Mouse (Mus musculus): ENCODE measurements at regions not wholly inside any gene's neighbourhood (a gene's known extent, or its start where the extent isn't known, plus 50 kb on each side); places are given as distances from the start of the nearest gene placed in this dataset.

GRCm38 (mm10) chr19:45288722-45289121 lies 53.1 kb upstream of the Lbx1 start:
- DNase-seq (no peak), ATAC-seq (ENCODE audit: low read depth) (no peak)
- Histone ChIP-seq H3K9ac (no peak overlapping the region), H3K36me3 (no peaks in the 10 kb centered on the region), H3K4me1 (replicated peaks) (peaks cover 6% of the 10 kb centered on the region; the same call in 1 of the 2 replicates), H3K4me2 (no peak overlapping the region), H3K9me3 (replicated peaks) (no peaks in the 10 kb centered on the region), H3K27ac (no peak overlapping the region), H3K27me3 (peaks cover 32% of the 10 kb centered on the region), H3K4me3 (replicated peaks) (no peak overlapping the region)
- WGBS (ENCODE audit: insufficient replicate concordance): 44% methylated on average over 2 of the region's 2 CpGs

- H3K27me3 ChIP-seq: peaks cover 96% of the 10 kb centered on the region
These were observed 62.2 kb upstream of the Lbx1 start for GRCm38 (mm10) chr19:45297812-45298211.

GRCm38 (mm10) chr19:45299341-45299740 lies 63.7 kb upstream of the Lbx1 start:
- H3K9me3 ChIP-seq (replicated peaks): no peaks in the 10 kb centered on the region
- H3K27ac ChIP-seq: no peak overlapping the region
- peaks cover 12% of the 10 kb centered on the region for H3K4me1 ChIP-seq (replicated peaks)
- no peak for ATAC-seq (ENCODE audit: low read depth)
- no peak overlapping the region for H3K4me2 ChIP-seq
- no peak overlapping the region for H3K9ac ChIP-seq
- H3K27me3 ChIP-seq: peaks cover 98% of the 10 kb centered on the region
- H3K36me3 ChIP-seq: no peaks in the 10 kb centered on the region
- H3K4me3 ChIP-seq (replicated peaks): no peak overlapping the region
- no peak for DNase-seq
- WGBS (ENCODE audit: insufficient replicate concordance): 71% methylated on average over 3 of the region's 3 CpGs

More at GRCm38 (mm10) chr19:45297812-45298211, 62.2 kb upstream of the Lbx1 start:
- Histone ChIP-seq H3K4me2 (no peak overlapping the region), H3K9me3 (replicated peaks) (no peaks in the 10 kb centered on the region), H3K4me3 (replicated peaks) (no peak overlapping the region), H3K9ac (no peak overlapping the region), H3K27ac (no peak overlapping the region), H3K36me3 (no peaks in the 10 kb centered on the region), H3K4me1 (replicated peaks) (peaks cover 17% of the 10 kb centered on the region)
- DNase-seq (no peak), ATAC-seq (ENCODE audit: low read depth) (no peak)
- 17% methylated on average over 3 of the region's 3 CpGs for WGBS (ENCODE audit: insufficient replicate concordance)

- no peak overlapping the region for H3K4me3 ChIP-seq (replicated peaks)
- ATAC-seq (ENCODE audit: low read depth) (no peak), DNase-seq (no peak)
- no peaks in the 10 kb centered on the region for H3K36me3 ChIP-seq
- H3K4me1 ChIP-seq (replicated peaks): peaks cover 12% of the 10 kb centered on the region
- 48% methylated on average over 5 of the region's 5 CpGs for WGBS (ENCODE audit: insufficient replicate concordance)
- no peak overlapping the region for H3K27ac ChIP-seq
- H3K9ac ChIP-seq: no peak overlapping the region
- H3K4me2 ChIP-seq: no peak overlapping the region
- peaks cover 99% of the 10 kb centered on the region for H3K27me3 ChIP-seq
- no peaks in the 10 kb centered on the region for H3K9me3 ChIP-seq (replicated peaks)
These were observed 63.8 kb upstream of the Btrc start for GRCm38 (mm10) chr19:45299768-45300167.

- DNase-seq (no peak), ATAC-seq (ENCODE audit: low read depth) (no peak)
- Histone ChIP-seq H3K27me3 (peaks cover 98% of the 10 kb centered on the region), H3K36me3 (no peaks in the 10 kb centered on the region), H3K4me3 (replicated peaks) (peak overlapping the region; percentile 53), H3K27ac (no peak overlapping the region), H3K4me1 (replicated peaks) (peaks cover 12% of the 10 kb centered on the region), H3K9me3 (replicated peaks) (no peaks in the 10 kb centered on the region), H3K4me2 (peak overlapping the region; percentile 73), H3K9ac (no peak overlapping the region)
- WGBS (ENCODE audit: insufficient replicate concordance): 5% methylated on average over 22 of the region's 22 CpGs
These were observed 62.7 kb upstream of the Btrc start for GRCm38 (mm10) chr19:45300691-45301431.

GRCm38 (mm10) chr19:45301432-45301732 lies 62.2 kb upstream of the Btrc start:
- Histone ChIP-seq H3K27ac (no peak overlapping the region), H3K4me1 (replicated peaks) (peaks cover 12% of the 10 kb centered on the region), H3K9ac (no peak overlapping the region), H3K4me3 (replicated peaks) (peak overlapping the region; percentile 53), H3K36me3 (no peaks in the 10 kb centered on the region), H3K4me2 (peak overlapping the region; percentile 73), H3K27me3 (peaks cover 98% of the 10 kb centered on the region), H3K9me3 (replicated peaks) (no peaks in the 10 kb centered on the region)
- DNase-seq: no peak
- WGBS (ENCODE audit: insufficient replicate concordance): 3% methylated on average over 16 of the region's 16 CpGs
- ATAC-seq (ENCODE audit: low read depth): no peak

- H3K9ac ChIP-seq: 0 out of 2 replicates have a peak overlapping the region, but pooled peaks have one; percentile 26
- H3K36me3 ChIP-seq: no peaks in the 10 kb centered on the region
- H3K9me3 ChIP-seq (replicated peaks): no peaks in the 10 kb centered on the region
- peaks cover 12% of the 10 kb centered on the region for H3K4me1 ChIP-seq (replicated peaks)
- peak overlapping the region; percentile 53 for H3K4me3 ChIP-seq (replicated peaks)
- H3K4me2 ChIP-seq: peak overlapping the region; percentile 73
- H3K27me3 ChIP-seq: peaks cover 98% of the 10 kb centered on the region
- WGBS (ENCODE audit: insufficient replicate concordance): under 1% methylated on average over 57 of the region's 58 CpGs
- DNase-seq (no peak), ATAC-seq (ENCODE audit: low read depth) (no peak)
- no peak overlapping the region for H3K27ac ChIP-seq
These were observed 61.6 kb upstream of the Btrc start for GRCm38 (mm10) chr19:45301733-45302547.

- no peaks in the 10 kb centered on the region for H3K36me3 ChIP-seq
- H3K27me3 ChIP-seq: peaks cover 97% of the 10 kb centered on the region
- no peak overlapping the region for H3K9ac ChIP-seq
- no peak for ATAC-seq (ENCODE audit: low read depth)
- DNase-seq: no peak
- H3K4me1 ChIP-seq (replicated peaks): peaks cover 12% of the 10 kb centered on the region
- H3K4me3 ChIP-seq (replicated peaks): peak overlapping the region; percentile 53
- 9% methylated on average over 16 of the region's 16 CpGs for WGBS (ENCODE audit: insufficient replicate concordance)
- no peaks in the 10 kb centered on the region for H3K9me3 ChIP-seq (replicated peaks)
- peak overlapping the region; percentile 73 for H3K4me2 ChIP-seq
- H3K27ac ChIP-seq: no peak overlapping the region
These were observed 60.8 kb upstream of the Btrc start for GRCm38 (mm10) chr19:45302548-45303241.

- Histone ChIP-seq H3K9ac (no peak overlapping the region), H3K4me2 (no peak overlapping the region), H3K4me3 (replicated peaks) (no peak overlapping the region), H3K9me3 (replicated peaks) (no peaks in the 10 kb centered on the region), H3K4me1 (replicated peaks) (peaks cover 12% of the 10 kb centered on the region), H3K27ac (no peak overlapping the region), H3K27me3 (peaks cover 86% of the 10 kb centered on the region), H3K36me3 (no peaks in the 10 kb centered on the region)
- WGBS (ENCODE audit: insufficient replicate concordance): 17% methylated on average over 8 of the region's 8 CpGs
- no peak for DNase-seq
- no peak for ATAC-seq (ENCODE audit: low read depth)
These were observed 59.0 kb upstream of the Btrc start for GRCm38 (mm10) chr19:45304538-45304937.

- no peaks in the 10 kb centered on the region for H3K9me3 ChIP-seq (replicated peaks)
- H3K36me3 ChIP-seq: no peaks in the 10 kb centered on the region
- no peak for DNase-seq
- no peak overlapping the region for H3K4me3 ChIP-seq (replicated peaks)
- no peak for ATAC-seq (ENCODE audit: low read depth)
- H3K4me1 ChIP-seq (replicated peaks): peaks cover 6% of the 10 kb centered on the region
- no peak overlapping the region for H3K4me2 ChIP-seq
- no peak overlapping the region for H3K9ac ChIP-seq
- WGBS (ENCODE audit: insufficient replicate concordance): 34% methylated on average over 16 of the region's 16 CpGs
- peaks cover 67% of the 10 kb centered on the region for H3K27me3 ChIP-seq
- no peak overlapping the region for H3K27ac ChIP-seq
These were observed 55.9 kb upstream of the Btrc start for GRCm38 (mm10) chr19:45307299-45308275.
